Mouse (Mus musculus) CD4-positive, CD25-positive, alpha-beta regulatory T cell, adult 4 months (primary cell): ENCODE results near the gene Pacrg. TPM values are rescaled to one million over a fixed set of nuclear protein-coding genes. Genes with fewer than 3 reads are reported as not detected.

Source experiments
- ATAC-seq: one replicate; pipeline ENCODE4 v1.8.0; 2017
- polyA plus RNA-seq, 2 experiments: library from polyadenylated mRNA; unstranded; fragments of 100-300 nt; shearing (Covaris generic); gene quantifications; one replicate each; pipeline ENCODE4 v1.2.1; 2017

Pacrg gene
- polyA plus RNA-seq, 2 experiments from 2014 or later = not detected

- no peak for ATAC-seq
These were observed 438.0 kb downstream of the Pacrg start for GRCm38 (mm10) chr17:10402064-10402640.

DNA sequence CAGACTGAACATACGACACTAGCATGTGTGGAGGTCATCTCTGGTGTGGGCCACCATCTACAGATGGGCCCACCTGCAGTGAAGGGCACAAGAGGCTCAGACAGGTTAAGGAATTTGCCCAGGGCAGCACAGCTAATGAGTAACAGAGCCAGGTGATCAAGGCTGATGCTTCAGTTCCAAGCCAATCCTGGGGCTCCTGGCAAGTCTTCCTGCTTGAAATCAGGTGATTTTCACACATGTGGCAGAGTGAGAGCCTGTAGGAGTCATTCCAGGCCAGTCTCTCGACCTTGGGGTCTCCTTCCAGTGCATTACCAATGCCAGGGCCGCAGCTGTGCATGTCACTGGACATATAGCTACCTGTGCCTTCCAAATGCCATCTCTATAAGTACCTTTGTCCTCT is 438.6 kb downstream of the Pacrg start:
- no peak for ATAC-seq

DNA sequence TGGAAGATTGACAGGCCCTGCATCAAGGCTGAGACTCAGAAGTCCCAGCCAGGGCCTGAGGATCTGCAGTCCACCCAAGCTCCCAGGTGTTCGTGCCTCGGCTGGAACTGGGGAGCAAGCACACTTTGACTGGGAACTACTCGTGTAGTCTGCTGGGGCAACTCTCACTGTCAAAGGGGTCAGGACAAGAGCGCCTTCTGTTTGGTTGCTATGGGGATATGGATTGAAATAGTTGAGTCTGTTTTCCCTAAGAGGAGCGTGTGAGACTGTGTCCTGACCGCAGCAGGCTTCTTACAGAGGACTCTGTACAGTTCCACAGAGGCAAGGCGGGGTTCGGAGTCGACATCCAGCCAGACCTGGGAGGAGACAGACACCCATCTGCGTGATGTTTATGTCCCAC is 440.4 kb downstream of the Pacrg start:
- no peak for ATAC-seq

DNA sequence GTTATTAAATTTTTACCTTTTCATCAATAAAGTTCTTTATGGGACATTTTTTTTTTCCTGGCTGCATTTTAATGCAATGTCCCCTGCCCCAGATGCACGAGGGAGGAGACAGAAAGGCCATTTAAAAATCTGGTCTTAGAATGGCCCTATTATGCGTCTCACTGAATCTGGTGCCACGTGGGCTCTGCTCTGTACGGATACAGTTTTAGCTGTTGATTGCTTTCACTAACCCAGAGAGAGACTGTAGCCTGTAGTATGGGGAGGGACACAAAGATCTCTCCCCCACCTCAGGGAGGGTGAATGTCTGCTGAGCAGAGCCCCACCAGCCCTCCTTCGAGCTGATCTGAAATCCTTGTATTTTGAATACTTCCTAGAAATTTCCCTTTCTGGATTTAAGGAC is 441.2 kb downstream of the Pacrg start:
- no peak for ATAC-seq

- ATAC-seq = no peak
These were observed 442.0 kb downstream of the Pacrg start for GRCm38 (mm10) chr17:10397924-10398627.

- no peak for ATAC-seq
These were observed 442.8 kb downstream of the Pacrg start for GRCm38 (mm10) chr17:10397336-10397735.

- no peak for ATAC-seq
These were observed 443.2 kb downstream of the Pacrg start for GRCm38 (mm10) chr17:10396863-10397262.

GRCm38 (mm10) chr17:10394855-10395254 is 445.3 kb downstream of the Pacrg start:
- no peak for ATAC-seq

DNA sequence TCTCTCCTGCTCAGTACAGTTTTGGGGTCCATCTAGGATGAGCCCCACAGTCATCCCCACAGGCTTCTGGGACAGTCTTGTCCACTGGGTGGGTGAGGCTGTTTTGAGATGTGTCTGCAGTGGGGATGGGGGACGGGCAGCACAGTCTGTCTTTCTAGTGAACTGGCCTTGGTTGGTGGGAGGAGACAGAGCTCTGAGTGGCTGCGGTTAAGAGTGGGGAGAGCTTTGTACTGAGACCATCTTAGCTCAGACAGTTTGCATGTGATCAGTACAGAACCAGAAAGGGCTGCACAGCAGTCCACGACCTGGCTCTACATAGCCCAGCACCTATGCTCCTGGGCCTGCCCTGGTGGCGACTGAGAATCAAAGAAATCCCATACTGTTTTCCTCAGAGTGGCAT is 446.3 kb downstream of the Pacrg start:
- ATAC-seq = no peak

DNA sequence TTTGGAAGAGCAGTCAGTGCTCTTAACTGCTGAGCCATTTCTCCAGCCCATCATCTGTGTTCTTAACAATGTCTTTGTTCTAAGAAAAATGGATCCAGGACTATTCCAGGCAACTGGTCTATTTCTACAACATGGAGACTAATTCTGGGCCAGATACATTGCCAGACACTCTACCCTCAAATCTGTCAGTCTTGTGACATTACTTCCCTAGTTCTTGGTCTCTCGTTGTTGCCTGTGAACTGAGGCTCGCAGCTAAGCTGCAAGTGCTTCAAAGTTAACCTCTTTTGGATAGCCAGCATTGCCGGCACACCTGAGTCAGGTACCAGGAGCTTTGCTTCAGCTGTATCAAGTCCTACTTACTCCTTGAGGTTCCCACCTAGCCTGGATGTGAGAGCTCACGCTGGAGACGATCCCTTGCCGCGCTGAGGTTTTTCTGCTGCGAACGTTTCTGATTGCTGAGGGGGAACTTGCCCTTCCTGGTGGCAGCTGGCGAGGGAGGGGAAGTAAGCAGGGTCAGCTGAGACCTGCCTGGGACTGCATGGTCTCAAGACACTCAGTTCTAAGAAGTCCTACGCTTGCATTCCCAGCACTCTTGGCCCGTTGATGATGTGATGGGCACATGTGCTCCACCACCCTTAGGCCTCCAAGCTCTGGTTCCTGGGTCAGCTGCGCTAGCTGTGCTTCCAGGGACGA is 447.6 kb downstream of the Pacrg start:
- no peak for ATAC-seq

GRCm38 (mm10) chr17:10390232-10391172 is 449.6 kb downstream of the Pacrg start:
- no peak for ATAC-seq

- ATAC-seq = no peak
These were observed 450.4 kb downstream of the Pacrg start for GRCm38 (mm10) chr17:10389740-10390139.

DNA sequence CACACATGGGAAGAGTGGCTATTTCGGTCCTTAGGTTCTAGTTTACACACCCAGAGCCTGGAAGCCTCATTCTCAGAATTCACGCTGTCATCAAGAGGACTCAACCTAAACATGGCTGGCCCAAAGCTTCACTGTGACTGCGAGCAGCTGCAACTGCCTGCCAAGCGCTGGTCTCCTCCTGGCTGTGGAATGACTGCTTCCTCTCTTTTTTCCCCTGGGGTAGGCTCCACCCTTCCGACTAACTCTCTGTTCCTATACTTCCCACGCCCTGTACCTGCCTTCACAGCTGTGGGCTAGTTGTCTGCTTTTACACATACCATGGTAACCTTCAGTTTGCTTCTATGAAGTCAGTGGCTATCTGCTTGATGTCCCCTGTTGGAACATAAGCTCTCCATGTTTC is 453.6 kb downstream of the Pacrg start:
- ATAC-seq = no peak

DNA sequence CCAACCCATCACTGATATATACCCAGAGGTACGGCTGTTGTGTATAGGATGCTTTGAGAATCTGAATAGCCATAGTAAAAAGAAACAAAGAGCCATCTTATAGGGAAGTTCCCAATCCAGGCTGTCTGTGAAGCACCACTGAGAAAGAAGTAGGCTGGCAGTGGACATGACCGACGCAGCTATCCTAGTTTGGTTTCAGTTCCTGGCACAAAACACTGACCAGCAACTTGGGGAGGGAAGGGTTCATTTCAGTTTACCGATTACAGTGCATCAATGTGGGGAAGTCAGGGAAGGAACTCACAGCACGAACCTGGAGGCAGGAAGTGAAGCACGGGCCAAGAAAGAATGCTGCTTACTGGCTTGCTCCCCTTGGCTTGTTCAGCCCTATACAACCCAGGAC is 456.7 kb downstream of the Pacrg start:
- ATAC-seq = no peak

GRCm38 (mm10) chr17:10378467-10379175 is 461.5 kb downstream of the Pacrg start:
- no peak for ATAC-seq

GRCm38 (mm10) chr17:10377606-10378005 is 462.5 kb downstream of the Pacrg start:
- no peak for ATAC-seq

- no peak for ATAC-seq
These were observed 465.8 kb downstream of the Pacrg start for GRCm38 (mm10) chr17:10374316-10374715.

DNA sequence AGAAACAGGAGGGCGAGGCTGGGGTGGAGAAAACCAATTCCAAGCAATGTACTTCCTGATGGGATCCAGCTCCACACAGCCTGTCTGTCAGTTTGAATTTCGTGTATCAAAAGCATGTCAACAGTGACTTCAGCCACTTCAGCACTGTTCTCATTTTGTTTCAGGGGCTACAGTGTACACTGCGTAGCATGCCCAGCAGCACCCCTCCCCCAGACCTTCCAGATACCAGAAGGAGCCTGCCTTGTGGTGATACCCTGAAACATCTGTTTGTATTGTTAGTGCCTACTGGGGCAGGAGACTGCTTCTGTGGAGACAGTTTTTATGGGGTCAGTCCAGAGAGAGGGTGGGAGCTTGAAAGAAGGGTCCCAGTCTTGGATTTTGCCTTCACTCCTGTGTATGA is 466.4 kb downstream of the Pacrg start:
- no peak for ATAC-seq

DNA sequence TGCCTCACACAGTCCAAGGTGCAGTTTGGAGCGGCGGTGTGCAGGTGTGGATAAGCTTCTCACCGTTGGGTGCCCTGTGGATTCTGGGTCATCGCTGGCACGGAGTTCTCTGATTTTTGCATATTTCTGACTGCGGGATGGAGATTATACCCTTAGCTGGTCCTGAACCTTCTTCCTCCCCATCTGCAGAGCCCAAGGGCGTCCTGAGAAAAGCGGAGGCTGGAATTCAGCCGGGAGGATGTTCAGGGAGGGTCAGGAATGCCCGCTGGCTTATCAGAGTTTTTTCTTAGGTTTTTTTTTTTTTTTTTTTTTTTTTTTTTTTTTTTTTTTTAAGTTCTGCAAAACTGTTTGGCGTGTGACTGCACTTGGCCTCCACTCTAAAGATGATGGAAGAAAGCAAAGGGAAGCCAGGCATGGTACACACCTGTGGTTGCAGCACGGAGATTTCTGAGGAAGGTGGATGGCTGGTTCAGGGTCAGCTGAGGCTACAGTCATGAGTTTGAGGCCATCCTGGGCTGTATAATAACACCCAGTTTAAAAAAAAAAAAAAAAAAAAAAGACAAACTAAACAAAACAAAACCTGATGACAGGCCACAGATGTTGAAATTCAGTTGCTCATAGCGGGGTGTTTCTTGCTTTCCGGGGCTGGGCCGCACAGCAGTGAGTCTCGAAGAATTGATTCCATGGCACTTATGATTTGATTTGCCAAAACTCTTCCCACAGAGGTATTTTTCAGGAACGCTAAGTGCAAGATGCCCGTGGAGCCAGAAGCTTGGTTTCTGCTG is 467.9 kb downstream of the Pacrg start:
- no peak for ATAC-seq

DNA sequence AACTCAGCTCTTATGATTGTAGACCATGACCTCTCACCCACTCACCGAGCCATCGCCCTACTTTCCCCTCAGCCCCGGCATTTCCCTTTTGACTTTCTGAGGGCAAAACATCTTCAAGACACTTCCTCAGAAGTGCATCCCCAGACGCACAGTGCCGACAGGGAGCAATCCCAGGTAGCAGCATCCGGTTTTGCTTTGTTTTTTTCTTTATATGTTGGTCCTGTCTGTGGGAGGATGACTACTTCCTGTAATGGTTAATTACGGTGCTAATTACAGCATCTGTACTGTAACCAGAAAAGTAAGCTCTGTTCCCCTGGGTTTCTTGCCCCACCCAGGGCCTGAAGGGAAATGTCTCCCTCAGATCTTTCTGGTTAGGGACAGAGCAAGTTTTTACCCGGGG is 468.6 kb downstream of the Pacrg start:
- no peak for ATAC-seq

DNA sequence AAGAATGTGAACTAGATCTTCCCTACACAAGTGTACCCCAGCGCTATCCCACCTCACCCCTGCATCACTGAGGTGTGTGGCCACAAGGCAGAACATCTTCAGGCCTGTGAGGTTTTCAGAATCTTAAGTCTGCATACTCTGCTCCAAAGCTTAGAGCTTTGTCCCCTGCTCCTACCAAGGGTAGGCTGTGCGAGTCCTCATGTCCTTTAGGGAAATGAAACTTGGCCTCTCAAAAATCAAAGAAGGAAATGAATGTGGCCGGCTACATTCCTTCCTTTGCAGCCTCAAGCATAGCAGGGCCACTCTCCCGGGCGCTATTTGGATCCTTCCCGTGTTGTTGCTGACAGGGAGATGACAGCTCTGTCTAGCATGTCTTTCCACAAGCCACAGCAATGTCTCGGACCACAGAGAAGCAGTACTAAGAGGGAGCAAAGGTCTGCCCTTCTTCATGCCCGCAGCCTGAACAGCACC is 469.4 kb downstream of the Pacrg start:
- no peak for ATAC-seq
